Comparison of ENCODE assay signal across 16 mouse cellular contexts in the genomic region with DNA sequence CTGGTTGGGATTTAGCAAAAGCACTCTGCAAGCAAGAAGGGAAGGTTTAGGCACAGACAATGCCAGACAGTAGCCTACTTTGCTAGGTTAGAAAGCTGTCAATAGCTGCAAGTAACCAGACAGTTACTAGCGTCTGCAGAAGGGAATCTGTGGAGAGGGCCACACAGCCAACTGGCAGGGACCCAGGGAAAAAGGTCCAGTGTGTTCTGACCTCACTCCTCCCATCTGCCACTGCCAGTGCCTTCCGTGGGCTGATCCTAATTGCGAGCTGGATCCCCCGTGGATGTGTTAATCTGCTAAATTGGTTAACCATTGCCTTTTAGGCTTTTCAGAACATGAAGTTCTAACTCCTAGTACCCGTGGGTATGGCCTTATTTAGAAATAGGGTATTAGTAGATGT. TPM values are rescaled to one million over a fixed set of nuclear protein-coding genes. Genes with fewer than 3 reads are reported as not detected.
A peak's percentile ranks its signal among the peaks of the same experiment; 100 is the strongest.
DNase-seq lines count a peak whose midpoint lies in the region; ATAC-seq and TF ChIP-seq lines count a peak whose summit lies in the region.
"Had no signal": no experiment of that assay in that cellular context is flagged by ENCODE, and none has a peak within 500 bp of the region (broad histone marks: within the 10 kb centered on the region; RNA-seq: fewer than 3 reads in every experiment).

No protein-coding gene starts in this region.

- H3K9ac ChIP-seq in midbrain, postnatal 0 days (replicated peaks; ENCODE audit: low read length, poor library complexity, severe bottlenecking) = no peak overlapping the region
- no peak overlapping the region for H3K9ac ChIP-seq in midbrain, embryonic 15.5 days
- no peak overlapping the region for H3K9ac ChIP-seq in stomach, postnatal 0 days (ENCODE audit: low read length)
- H3K9ac ChIP-seq: forebrain, postnatal 0 days; intestine, embryonic 15.5 days; limb, embryonic 12.5 days had no signal

- H3K27ac ChIP-seq in midbrain, postnatal 0 days (ENCODE audit: low read depth, low read length) = no peak overlapping the region
- H3K27ac ChIP-seq in midbrain, embryonic 15.5 days = no peak overlapping the region
- H3K27ac ChIP-seq in stomach, postnatal 0 days (replicated peaks) = no peak overlapping the region
- H3K27ac ChIP-seq: intestine, embryonic 15.5 days; limb, embryonic 12.5 days had no signal

- no peaks in the 10 kb centered on the region for H3K4me1 ChIP-seq in midbrain, postnatal 0 days (ENCODE audit: insufficient read depth, low read length)
- H3K4me1 ChIP-seq in midbrain, embryonic 15.5 days = no peaks in the 10 kb centered on the region
- H3K4me1 ChIP-seq in stomach, postnatal 0 days (replicated peaks; ENCODE audit: control insufficient read depth, insufficient read depth) = no peaks in the 10 kb centered on the region
- H3K4me1 ChIP-seq: intestine, embryonic 15.5 days; limb, embryonic 12.5 days had no signal

- H3K36me3 ChIP-seq in midbrain, postnatal 0 days (ENCODE audit: insufficient read depth, low read length) = peaks cover 18% of the 10 kb centered on the region
- peaks cover 11% of the 10 kb centered on the region; the same call in 1 of the 2 replicates for H3K36me3 ChIP-seq in midbrain, embryonic 15.5 days (replicated peaks)
- H3K36me3 ChIP-seq in stomach, postnatal 0 days (ENCODE audit: control insufficient read depth, insufficient read depth, low read length) = peaks cover 20% of the 10 kb centered on the region

- intact Hi-C loops in heart, postnatal 36 days (cut with DNase I) = no loop called here

- TF ChIP-seq EP300 in stomach, postnatal 0 days (optimal IDR thresholded peaks at IDR 0.05) = no peak

- no peaks in the 10 kb centered on the region for H3K27me3 ChIP-seq in midbrain, postnatal 0 days (ENCODE audit: insufficient read depth, low read length)
- H3K27me3 ChIP-seq in midbrain, embryonic 15.5 days (replicated peaks) = no peaks in the 10 kb centered on the region
- H3K27me3 ChIP-seq in stomach, postnatal 0 days (ENCODE audit: control insufficient read depth, insufficient read depth, low read length) = no peaks in the 10 kb centered on the region
- H3K27me3 ChIP-seq: intestine, embryonic 15.5 days; limb, embryonic 12.5 days had no signal

- peak; percentile 26 to 38 for DNase-seq in heart, postnatal 36 days
- no peak for DNase-seq in heart, adult 8-10 months (ENCODE audit: low spot score)
- DNase-seq in midbrain, postnatal 0 days (ENCODE audit: low spot score) = peak; percentile 21
- peak; percentile 75 to 85 for DNase-seq in cerebellum, postnatal 14 days
- no peak for DNase-seq in stomach, postnatal 0 days (ENCODE audit: low spot score)
- DNase-seq: forebrain, postnatal 0 days; lung, adult 2 months; thymus, postnatal 25 days had no signal

- WGBS in midbrain, postnatal 0 days = 72% methylated on average over 5 of the region's 5 CpGs
- WGBS in midbrain, embryonic 15.5 days = 74% methylated on average over 5 of the region's 5 CpGs
- 69% methylated on average over 5 of the region's 5 CpGs for WGBS in stomach, postnatal 0 days

- ATAC-seq in midbrain, postnatal 0 days (ENCODE audit: low FRiP score) = no peak
- no peak for ATAC-seq in midbrain, embryonic 15.5 days (replicated peaks)
- ATAC-seq in megakaryocyte-erythroid progenitor cell, adult 5-6 weeks (replicated peaks; ENCODE audit: low FRiP score, low TSS enrichment, poor library complexity, severe bottlenecking) = no peak
- ATAC-seq in stomach, postnatal 0 days (ENCODE audit: low FRiP score, low TSS enrichment) = no peak
- ATAC-seq: forebrain, postnatal 0 days; intestine, embryonic 15.5 days had no signal

- H3K4me3 ChIP-seq in midbrain, postnatal 0 days (ENCODE audit: low read depth, low read length) = no peak overlapping the region
- H3K4me3 ChIP-seq in midbrain, embryonic 15.5 days = no peak overlapping the region
- H3K4me3 ChIP-seq in stomach, postnatal 0 days (ENCODE audit: low read depth, low read length) = no peak overlapping the region
- H3K4me3 ChIP-seq: intestine, embryonic 15.5 days; limb, embryonic 12.5 days had no signal

- no peaks in the 10 kb centered on the region for H3K9me3 ChIP-seq in midbrain, postnatal 0 days (ENCODE audit: low read length)
- no peaks in the 10 kb centered on the region for H3K9me3 ChIP-seq in midbrain, embryonic 15.5 days
- no peaks in the 10 kb centered on the region for H3K9me3 ChIP-seq in stomach, postnatal 0 days (ENCODE audit: control insufficient read depth, low read length)
- H3K9me3 ChIP-seq: intestine, embryonic 15.5 days; limb, embryonic 12.5 days had no signal

- no peak for TF ChIP-seq CTCF in midbrain, postnatal 0 days (IDR thresholded peaks at IDR 0.05)
- TF ChIP-seq CTCF in stomach, postnatal 0 days (IDR thresholded peaks at IDR 0.05; ENCODE audit: low read depth) = no peak

- no peak overlapping the region for H3K4me2 ChIP-seq in midbrain, postnatal 0 days (ENCODE audit: low read depth, low read length, poor library complexity, severe bottlenecking)
- no peak overlapping the region for H3K4me2 ChIP-seq in midbrain, embryonic 15.5 days
- no peak overlapping the region for H3K4me2 ChIP-seq in stomach, postnatal 0 days (replicated peaks; ENCODE audit: low read depth)
- H3K4me2 ChIP-seq: intestine, embryonic 15.5 days; limb, embryonic 12.5 days had no signal

RNA-seq across cellular contexts. Expression of a gene that starts 14.7 kb away (rescaled TPM):
- 10 to 100 TPM; 35.3 to 37.2 TPM for total RNA-seq in heart, postnatal 36 days (2021)
- total RNA-seq in heart, adult 8-10 months (2022) = 10 to 100 TPM; 37.5 to 50.8 (median 38.9) TPM
- 24.1 and 46.7 TPM in 2 replicates for total RNA-seq in midbrain, postnatal 0 days (2014; rRNA removed)
- 116 and 125 TPM in 2 replicates for polyA plus RNA-seq in midbrain, postnatal 0 days (2015; fragmentation: Nextera tagmentation; extraction: Ambion mirVana)
- 80.2 and 84.7 TPM in 2 replicates for polyA plus RNA-seq in midbrain, embryonic 15.5 days (2015; fragmentation: Nextera tagmentation; extraction: Ambion mirVana)
- 38.0 and 42.2 TPM in 2 replicates for total RNA-seq in megakaryocyte-erythroid progenitor cell, adult 5-6 weeks (2014; fragmentation: Nextera tagmentation)
- total RNA-seq in megakaryocyte-erythroid progenitor cell, adult 5-6 weeks (2017) = 44.9 and 47.5 TPM in 2 replicates
- 143 TPM in 2 replicates for polyA plus RNA-seq in stomach, postnatal 0 days (2015; fragmentation: Nextera tagmentation; extraction: Ambion mirVana)

RNA-seq across cellular contexts. Expression of a gene that starts 15.2 kb away (rescaled TPM):
- total RNA-seq in heart, postnatal 36 days (2021) = 10 to 100 TPM; 12.2 to 16.0 TPM
- total RNA-seq in heart, adult 8-10 months (2022) = 10 to 100 TPM; 11.3 to 14.5 (median 11.5) TPM
- total RNA-seq in midbrain, postnatal 0 days (2014; rRNA removed) = 38.9 and 40.3 TPM in 2 replicates
- polyA plus RNA-seq in midbrain, postnatal 0 days (2015; fragmentation: Nextera tagmentation; extraction: Ambion mirVana) = 6.8 and 7.2 TPM in 2 replicates
- 10.0 and 10.7 TPM in 2 replicates for polyA plus RNA-seq in midbrain, embryonic 15.5 days (2015; fragmentation: Nextera tagmentation; extraction: Ambion mirVana)
- total RNA-seq in megakaryocyte-erythroid progenitor cell, adult 5-6 weeks (2014; fragmentation: Nextera tagmentation) = 11.4 and 14.8 TPM in 2 replicates
- total RNA-seq in megakaryocyte-erythroid progenitor cell, adult 5-6 weeks (2017) = 14.4 and 26.4 TPM in 2 replicates
- 5.8 and 6.1 TPM in 2 replicates for polyA plus RNA-seq in stomach, postnatal 0 days (2015; fragmentation: Nextera tagmentation; extraction: Ambion mirVana)

RNA-seq across cellular contexts. Expression of a gene that starts 35.3 kb away (rescaled TPM):
- 10 to 100 TPM; 20.1 to 24.0 TPM for total RNA-seq in heart, postnatal 36 days (2021)
- 10 to 100 TPM; 18.3 to 24.1 (median 20.7) TPM for total RNA-seq in heart, adult 8-10 months (2022)
- 37.0 and 48.2 TPM in 2 replicates for total RNA-seq in midbrain, postnatal 0 days (2014; rRNA removed)
- polyA plus RNA-seq in midbrain, postnatal 0 days (2015; fragmentation: Nextera tagmentation; extraction: Ambion mirVana) = 131 and 140 TPM in 2 replicates
- 127 and 132 TPM in 2 replicates for polyA plus RNA-seq in midbrain, embryonic 15.5 days (2015; fragmentation: Nextera tagmentation; extraction: Ambion mirVana)
- 141 and 167 TPM in 2 replicates for total RNA-seq in megakaryocyte-erythroid progenitor cell, adult 5-6 weeks (2014; fragmentation: Nextera tagmentation)
- total RNA-seq in megakaryocyte-erythroid progenitor cell, adult 5-6 weeks (2017) = 151 and 194 TPM in 2 replicates
- 65.0 and 69.6 TPM in 2 replicates for polyA plus RNA-seq in stomach, postnatal 0 days (2015; fragmentation: Nextera tagmentation; extraction: Ambion mirVana)

RNA-seq across cellular contexts. Expression of a gene that starts 50.7 kb away (rescaled TPM):
- total RNA-seq in heart, postnatal 36 days (2021) = not detected
- total RNA-seq in heart, adult 8-10 months (2022) = not detected
- total RNA-seq in midbrain, postnatal 0 days (2014; rRNA removed) = not detected in 2 replicates
- polyA plus RNA-seq in midbrain, postnatal 0 days (2015; fragmentation: Nextera tagmentation; extraction: Ambion mirVana) = not detected in 2 replicates
- polyA plus RNA-seq in midbrain, embryonic 15.5 days (2015; fragmentation: Nextera tagmentation; extraction: Ambion mirVana) = not detected in 2 replicates
- not detected in 2 replicates for total RNA-seq in megakaryocyte-erythroid progenitor cell, adult 5-6 weeks (2014; fragmentation: Nextera tagmentation)
- not detected in 2 replicates for total RNA-seq in megakaryocyte-erythroid progenitor cell, adult 5-6 weeks (2017)
- not detected in 2 replicates for polyA plus RNA-seq in stomach, postnatal 0 days (2015; fragmentation: Nextera tagmentation; extraction: Ambion mirVana)
- total RNA-seq: forebrain, postnatal 0 days; granulocyte monocyte progenitor cell, adult 5-6 weeks; hematopoietic stem cell, adult 5-6 weeks; megakaryocyte progenitor cell, adult 5-6 weeks; neutrophil, adult 5-6 weeks had no signal
- polyA plus RNA-seq: forebrain, postnatal 0 days; intestine, embryonic 15.5 days; limb, embryonic 12.5 days; lung, adult 2 months had no signal

Comparison
In these comparisons a context has a peak if more than half of its experiments do, and no peak if none do; other contexts are left out.
1. DNase-seq: peak in heart, postnatal 36 days (2 of 2), midbrain, postnatal 0 days (single experiment) and cerebellum, postnatal 14 days (2 of 2); none in heart, adult 8-10 months (single experiment) and stomach, postnatal 0 days (single experiment).